Mouse (Mus musculus) frontal cortex, postnatal 25 days (tissue): ENCODE data around the gene Lrp4.
A peak's percentile ranks its signal among the peaks of the same experiment; 100 is the strongest.

Experiments
- DNase-seq, 2 experiments: peaks; one replicate each; pipeline ENCODE4 v3.0.0; 2022; ENCODE audit warnings: low spot score in 2 of 2

Gene Lrp4

GRCm38 (mm10) chr2:91457259-91457655 lies at the start of gene Lrp4:
Gene Lrp4, plus strand, starts transcription at chr2:91457511.
- no peak for DNase-seq

DNA sequence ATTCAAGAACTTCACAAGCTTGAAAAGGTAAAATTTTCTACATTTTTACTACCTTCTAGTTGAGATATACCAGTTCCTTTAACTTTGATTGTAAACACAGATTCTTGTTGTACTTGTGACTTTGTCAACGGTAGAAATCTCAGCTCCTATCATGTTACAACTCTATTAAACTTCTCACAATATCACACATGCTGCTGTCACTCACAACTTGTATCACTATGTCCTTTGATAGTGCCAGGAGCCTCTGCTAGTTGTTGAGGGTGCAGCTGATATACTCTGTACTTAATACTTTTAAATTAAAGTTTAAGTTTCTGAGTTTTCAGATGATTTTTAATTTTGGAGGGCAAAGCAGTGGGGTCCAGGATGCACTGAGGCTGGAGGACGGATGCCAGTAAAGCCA lies 49.3 kb upstream of the Lrp4 start:
- DNase-seq, result no peak

DNA sequence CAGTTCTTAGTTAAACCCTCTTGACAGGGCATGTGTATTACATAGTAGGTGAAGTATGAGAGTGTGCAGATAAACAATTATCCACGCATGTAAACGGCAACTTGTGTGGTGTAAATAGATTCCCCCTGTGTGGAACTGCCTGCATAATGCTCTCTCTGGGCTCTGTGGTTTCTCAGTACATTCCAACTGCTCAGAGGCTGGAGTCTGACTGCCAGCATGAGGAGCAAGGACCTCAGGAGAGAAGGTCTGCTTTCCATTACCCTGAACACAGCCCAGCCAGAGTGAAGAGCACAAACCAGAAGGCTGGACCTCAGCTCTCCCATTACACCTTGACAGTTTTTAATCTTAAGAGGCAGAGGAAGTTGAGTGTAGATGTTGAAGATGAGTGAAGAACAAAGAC lies 45.8 kb upstream of the Lrp4 start:
- DNase-seq, result no peak

DNA sequence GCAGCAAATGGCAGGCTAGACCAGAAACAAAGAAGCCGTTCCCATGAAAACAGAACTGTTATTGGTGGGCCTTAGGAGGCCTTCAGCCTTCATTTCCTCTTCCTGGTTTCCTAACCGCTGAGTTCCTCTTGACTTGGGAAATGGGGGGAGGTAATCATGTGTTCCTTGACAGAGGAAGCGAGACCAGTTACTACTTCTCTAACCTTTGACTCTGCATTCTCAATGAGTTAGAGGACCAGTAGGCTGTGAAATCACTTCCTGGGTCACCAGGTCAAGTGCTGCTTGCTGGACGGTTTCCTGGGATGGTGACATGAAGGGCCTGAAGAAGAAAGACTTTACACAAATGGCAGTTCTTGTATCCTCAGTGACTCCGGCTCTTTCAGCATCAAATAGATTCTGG lies 45.0 kb upstream of the Lrp4 start:
- DNase-seq, result no peak

GRCm38 (mm10) chr2:91413811-91414210 lies 43.5 kb upstream of the Lrp4 start:
- DNase-seq, result no peak

GRCm38 (mm10) chr2:91421641-91422040 lies 35.7 kb upstream of the Lrp4 start:
- no peak for DNase-seq

DNA sequence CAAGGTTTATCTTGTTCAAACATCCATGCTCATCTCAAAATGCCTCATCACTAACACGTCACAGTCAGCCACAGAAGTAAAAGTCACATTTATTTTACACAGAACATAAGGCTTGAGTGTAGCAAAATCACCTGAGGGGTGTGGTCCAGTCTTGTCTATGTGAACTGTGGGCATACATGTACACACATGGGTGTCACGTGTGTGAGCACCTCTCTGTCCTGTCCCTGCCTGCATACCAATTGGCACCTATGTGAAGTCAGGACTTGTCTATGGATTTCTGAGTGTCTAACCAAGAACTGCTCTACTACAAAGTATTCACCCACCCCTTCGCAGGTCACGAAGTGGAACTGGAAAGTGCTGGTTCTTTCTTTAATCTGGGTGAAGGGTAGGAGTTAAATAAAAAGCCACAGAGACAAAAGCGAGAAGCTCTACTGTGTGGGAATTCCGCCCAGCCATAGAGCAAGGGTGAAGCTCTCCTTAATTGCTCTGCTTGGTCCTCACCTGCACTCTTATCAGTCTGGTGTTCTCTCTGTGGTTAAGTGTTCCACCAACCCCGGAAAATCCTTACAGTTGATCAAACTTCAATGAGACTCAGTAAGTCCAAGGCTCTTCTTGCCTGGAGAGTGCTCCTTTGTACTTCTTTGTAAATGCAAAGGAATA lies 33.1 kb upstream of the Lrp4 start:
- DNase-seq, result no peak

DNA sequence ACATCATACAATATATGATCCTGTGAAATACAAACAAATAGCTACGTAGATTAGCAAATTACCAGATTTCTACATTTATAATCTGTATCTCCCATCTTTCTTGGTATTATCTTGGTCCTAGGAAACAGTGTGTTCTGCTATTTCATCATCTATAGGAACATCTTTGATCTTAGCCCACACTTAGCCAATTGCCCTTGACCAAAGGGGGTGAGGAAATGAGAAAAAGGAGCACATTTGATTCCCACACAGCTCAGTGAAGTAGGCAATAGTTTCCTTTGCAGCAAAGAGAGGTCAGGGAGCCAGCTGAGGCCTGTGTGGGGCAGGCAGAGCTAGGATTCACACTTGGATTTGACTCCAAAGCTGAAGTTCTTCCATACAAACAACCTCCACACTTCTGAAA lies 31.0 kb upstream of the Lrp4 start:
- no peak for DNase-seq

GRCm38 (mm10) chr2:91429146-91429545 lies 28.2 kb upstream of the Lrp4 start:
- DNase-seq, result no peak

DNA sequence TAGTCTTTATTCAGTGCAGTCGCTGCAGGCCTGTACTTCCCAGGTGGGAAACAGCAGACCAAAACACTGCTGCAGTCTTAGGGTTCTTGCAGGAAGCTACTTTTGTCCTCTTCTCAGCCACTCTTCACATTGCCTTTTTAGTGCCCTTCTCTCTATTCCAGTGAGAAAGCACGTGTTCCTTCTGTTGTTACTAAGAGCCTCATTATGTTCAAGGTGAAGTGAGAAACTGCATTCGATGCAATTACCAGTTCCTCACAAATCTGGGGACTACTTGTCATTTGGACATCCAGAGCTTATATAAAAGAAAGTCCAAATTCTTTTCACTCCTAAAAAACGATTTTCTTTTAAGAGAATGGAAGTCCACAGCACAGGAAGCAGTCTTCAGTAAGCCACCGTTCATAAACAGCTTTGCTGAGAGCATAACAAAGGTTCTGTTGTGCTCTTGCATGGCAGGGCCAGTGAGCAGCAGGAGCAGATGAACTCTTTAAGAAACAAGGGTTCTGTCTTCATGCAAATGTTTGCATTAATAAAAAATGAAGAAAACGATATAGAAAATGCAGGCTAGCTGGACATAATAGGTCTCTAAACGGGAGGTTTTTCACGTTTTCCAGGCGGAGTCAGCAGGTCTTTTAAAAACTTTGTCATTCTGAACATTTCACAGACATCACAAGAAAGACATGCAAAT lies 27.3 kb upstream of the Lrp4 start:
- DNase-seq, result no peak

- no peak for DNase-seq
These were observed 26.8 kb upstream of the Lrp4 start for GRCm38 (mm10) chr2:91430600-91430919.

DNA sequence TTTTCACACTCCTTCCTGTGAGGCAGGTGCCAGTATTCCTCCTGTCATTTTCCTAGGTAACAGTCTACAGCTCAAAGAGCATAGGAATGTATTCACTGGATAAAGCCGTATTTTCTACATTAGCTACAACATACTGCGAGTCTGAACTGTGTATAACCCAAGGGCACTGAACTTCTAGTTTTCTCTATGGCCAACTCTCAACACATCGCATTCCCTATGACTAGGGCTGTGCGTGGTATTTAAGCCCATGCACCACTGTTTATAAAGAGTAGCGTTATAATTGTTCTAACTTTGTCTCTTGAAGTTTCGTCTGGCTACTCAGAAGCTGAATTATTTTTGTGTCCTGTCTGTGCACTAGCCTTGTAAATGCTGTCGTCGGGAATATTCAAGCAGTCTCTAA lies 20.6 kb upstream of the Lrp4 start:
- no peak for DNase-seq

- no peak for DNase-seq
These were observed 20.0 kb upstream of the Lrp4 start for GRCm38 (mm10) chr2:91437116-91437815.

GRCm38 (mm10) chr2:91439271-91439670 lies 18.0 kb upstream of the Lrp4 start:
- DNase-seq, result no peak

DNA sequence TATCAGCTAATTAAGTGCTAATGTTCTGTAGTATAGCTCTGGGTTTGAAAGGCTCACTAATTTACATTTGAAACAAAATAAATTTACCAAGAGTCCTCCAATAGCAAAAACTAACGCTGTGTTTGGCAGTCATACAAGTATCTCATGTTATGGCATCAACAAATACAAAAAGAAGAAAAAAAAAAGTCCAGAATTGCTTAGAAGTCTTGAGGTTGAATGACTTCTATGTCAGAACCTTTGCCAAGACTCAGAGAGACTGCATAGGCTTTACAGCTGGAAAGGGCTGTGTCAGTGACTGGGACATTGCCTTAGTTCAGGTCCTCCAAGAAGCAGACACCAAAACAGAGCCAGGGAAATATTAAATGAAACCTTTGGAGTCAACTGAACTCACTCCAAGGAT lies 17.4 kb upstream of the Lrp4 start:
- DNase-seq, result no peak

DNA sequence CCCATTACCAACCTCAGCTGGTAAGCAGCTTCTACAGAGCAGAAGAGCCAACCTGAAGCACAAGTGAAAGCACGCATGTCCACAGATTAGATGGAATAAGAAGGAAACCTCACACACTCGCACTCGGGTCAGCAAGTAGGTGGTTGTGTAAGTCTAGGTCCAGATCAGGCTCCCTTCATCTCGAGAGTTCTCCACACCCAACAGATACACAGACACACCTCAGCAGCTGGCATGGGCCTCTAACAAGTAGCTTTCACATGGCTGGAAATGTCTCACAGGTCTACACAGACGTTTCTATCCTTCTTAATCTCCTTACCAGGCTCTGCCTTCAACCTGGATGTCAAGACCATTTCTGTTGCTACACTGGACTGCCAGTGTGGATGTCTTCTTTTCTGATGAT lies 16.6 kb upstream of the Lrp4 start:
- DNase-seq, result no peak

GRCm38 (mm10) chr2:91441715-91442114 lies 15.6 kb upstream of the Lrp4 start:
- DNase-seq, result no peak

- no peak for DNase-seq
These were observed 15.1 kb upstream of the Lrp4 start for GRCm38 (mm10) chr2:91442241-91442640.

GRCm38 (mm10) chr2:91444286-91444892 lies 12.9 kb upstream of the Lrp4 start, which contains the start of gene 1110051M20Rik:
Gene 1110051M20Rik, minus strand, starts transcription at chr2:91444704.
- peak; percentile 82 to 88 for DNase-seq

- no peak for DNase-seq
These were observed 7.6 kb upstream of the Lrp4 start for GRCm38 (mm10) chr2:91449662-91450061.

DNA sequence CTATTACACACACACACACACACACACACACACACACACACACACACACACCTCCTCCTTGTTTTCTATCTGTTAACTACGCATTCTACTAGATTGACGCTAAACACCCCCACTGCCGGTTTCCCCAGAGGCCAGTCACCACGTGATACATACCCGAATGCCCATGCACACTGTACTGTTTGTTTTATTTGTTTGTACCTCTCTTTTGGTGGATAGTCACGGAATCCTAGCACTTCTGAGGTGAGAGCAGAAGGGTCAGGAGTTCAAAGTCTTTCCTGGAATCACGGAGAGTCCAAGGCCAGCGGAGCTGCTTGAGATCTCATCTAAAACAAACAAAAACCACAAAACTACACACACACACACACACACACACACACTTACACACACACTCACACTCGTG lies 7.0 kb upstream of the Lrp4 start:
- DNase-seq, result no peak

- no peak for DNase-seq
These were observed 4.7 kb upstream of the Lrp4 start for GRCm38 (mm10) chr2:91452658-91453057.
